Mouse (Mus musculus) myocyte (in vitro differentiated cells): ENCODE results near the gene Fam83f. TPM values are rescaled to one million over a fixed set of nuclear protein-coding genes. Genes with fewer than 3 reads are reported as not detected.

Experiments used
- H3K27me3 ChIP-seq: one replicate; pipeline ENCODE4 v1.6.1; 2011; ENCODE audit not compliant: control insufficient read depth, insufficient read depth, insufficient read length
- H3K36me3 ChIP-seq: one replicate; pipeline ENCODE4 v1.6.1; 2011; ENCODE audit not compliant: control insufficient read depth, insufficient read depth
- H3K4me2 ChIP-seq: one replicate; pipeline ENCODE4 v1.6.1; 2011; ENCODE audit warnings: low read depth, control low read depth
- H3K4me3 ChIP-seq: one replicate; pipeline ENCODE4 v1.5.1; 2011; ENCODE audit warnings: mild to moderate bottlenecking, control low read depth, moderate library complexity
- H3K79me2 ChIP-seq: one replicate; pipeline ENCODE4 v1.6.1; 2011; ENCODE audit not compliant: control insufficient read depth, insufficient read depth
- H3ac ChIP-seq: one replicate; pipeline ENCODE4 v1.6.1; 2011; ENCODE audit not compliant: control insufficient read depth, insufficient read length
- CEBPB ChIP-seq: IDR thresholded peaks from 2 replicates; pipeline ENCODE4 v1.6.1; 2011; ENCODE audit warnings: mild to moderate bottlenecking, moderate library complexity; ENCODE audit not compliant: poor library complexity, insufficient read depth, severe bottlenecking
- E2F4 ChIP-seq: IDR thresholded peaks from one replicate; pipeline ENCODE4 v1.6.1; 2011; ENCODE audit warnings: mild to moderate bottlenecking, control low read depth, moderate library complexity; ENCODE audit not compliant: insufficient read depth
- MAX ChIP-seq: IDR thresholded peaks from one replicate; pipeline ENCODE4 v1.6.1; 2011; ENCODE audit warnings: low read depth, mild to moderate bottlenecking, control low read depth
- MYOD1 ChIP-seq, 3 experiments: IDR thresholded peaks; one replicate each; pipeline ENCODE4 v1.6.1; 2011; ENCODE audit warnings: control low read depth in 2 of 3, low read depth in 2 of 3, mild to moderate bottlenecking in 2 of 3, moderate library complexity in 1 of 3; ENCODE audit not compliant: insufficient read length in 2 of 3, control insufficient read depth in 1 of 3
- MYOG ChIP-seq, 3 experiments: IDR thresholded peaks; one replicate each; pipeline ENCODE4 v1.6.1; 2011; ENCODE audit warnings: control low read depth in 2 of 3, low read depth in 2 of 3, mild to moderate bottlenecking in 2 of 3; ENCODE audit not compliant: insufficient read length in 2 of 3, control insufficient read depth in 1 of 3, insufficient read depth in 1 of 3
- POLR2A ChIP-seq: IDR thresholded peaks from one replicate; pipeline ENCODE4 v1.6.1; 2011; ENCODE audit warnings: low read depth, mild to moderate bottlenecking, control low read depth, moderate library complexity; ENCODE audit not compliant: insufficient read length
- POLR2AphosphoS2 ChIP-seq: IDR thresholded peaks from one replicate; pipeline ENCODE4 v1.6.1; 2011; ENCODE audit warnings: low read depth, control low read depth; ENCODE audit not compliant: insufficient read length
- REST ChIP-seq: IDR thresholded peaks from one replicate; pipeline ENCODE4 v1.6.1; 2011; ENCODE audit warnings: mild to moderate bottlenecking, control low read depth, moderate library complexity; ENCODE audit not compliant: insufficient read depth, insufficient read length
- SRF ChIP-seq: IDR thresholded peaks from one replicate; pipeline ENCODE4 v1.6.1; 2011; ENCODE audit warnings: low read depth; ENCODE audit not compliant: control insufficient read depth, insufficient read length
- TCF12 ChIP-seq: IDR thresholded peaks from one replicate; pipeline ENCODE4 v1.6.1; 2011; ENCODE audit warnings: mild to moderate bottlenecking, control low read depth; ENCODE audit not compliant: poor library complexity, insufficient read depth, severe bottlenecking
- TCF3 ChIP-seq: IDR thresholded peaks from one replicate; pipeline ENCODE4 v1.6.1; 2011; ENCODE audit warnings: low read depth, control low read depth; ENCODE audit not compliant: insufficient read length
- USF1 ChIP-seq: IDR thresholded peaks from one replicate; pipeline ENCODE4 v1.6.1; 2011; ENCODE audit warnings: low read depth, mild to moderate bottlenecking, control low read depth, moderate library complexity
- polyA plus RNA-seq: library from polyadenylated mRNA; unstranded; fragments of >200 nt; fragmentation: generic; extraction: Trizol; gene quantifications from one replicate; pipeline ENCODE4 v1.2.1, GENCODE M21; 2012; ENCODE audit warnings: missing spikeins

Gene Fam83f
- polyA plus RNA-seq, 1 experiment = not detected

GRCm38 (mm10) chr15:80714299-80714698 lies 42.7 kb downstream of the Fam83f start:
- Histone ChIP-seq H3K27me3 (no peaks in the 10 kb centered on the region), H3K4me3 (no peak overlapping the region)
- TF ChIP-seq POLR2AphosphoS2 = no peak
- TF ChIP-seq MAX = no peak
- peak; percentile 83 to 90 (median 87) for TF ChIP-seq MYOD1 (IDR thresholded peaks at IDR 0.05; ENCODE audit: control insufficient read depth in 1 of 3, insufficient read length in 2 of 3, low read depth in 2 of 3)
- peak in 2 of 3 experiments; percentile 79 to 94 for TF ChIP-seq MYOG (IDR thresholded peaks at IDR 0.05; ENCODE audit: control insufficient read depth in 1 of 3, insufficient read depth in 1 of 3, insufficient read length in 2 of 3, low read depth in 2 of 3)
- TF ChIP-seq SRF = no peak
- TF ChIP-seq TCF12 = peak; percentile 63
- TF ChIP-seq E2F4 = no peak
- TF ChIP-seq CEBPB = no peak
- no peak for TF ChIP-seq USF1
- TF ChIP-seq TCF3 = no peak
- TF ChIP-seq POLR2A = no peak

DNA sequence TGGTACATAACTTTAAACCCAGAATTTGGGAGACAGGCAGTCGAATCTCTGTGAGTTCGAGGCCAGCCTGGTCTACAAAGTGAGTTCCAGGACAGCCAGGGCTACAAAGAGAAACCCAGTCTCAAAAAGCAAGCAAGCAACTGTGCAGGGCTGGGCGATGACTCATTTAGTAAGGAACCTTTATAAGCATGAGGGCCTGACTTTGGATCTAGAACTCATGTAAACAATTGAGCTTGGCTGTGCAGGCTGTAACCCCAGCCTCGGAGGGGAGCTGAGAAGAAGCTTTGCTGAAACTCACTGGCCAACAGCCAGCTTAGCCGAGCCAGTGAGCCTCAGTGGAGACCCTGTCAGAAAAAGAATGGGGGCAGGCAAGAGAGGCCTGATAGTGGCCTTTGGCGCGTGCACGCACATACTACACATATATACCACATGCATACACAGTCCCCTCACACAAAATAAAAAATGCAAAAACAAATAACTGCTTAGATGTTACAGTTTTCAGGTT lies 45.0 kb downstream of the Fam83f start:
- Histone ChIP-seq H3K36me3 (no peaks in the 10 kb centered on the region), H3K4me2 (no peak overlapping the region), H3K4me3 (no peak overlapping the region), H3K27me3 (no peaks in the 10 kb centered on the region), H3K79me2 (no peaks in the 10 kb centered on the region), H3ac (no peak overlapping the region)
- TF ChIP-seq REST (no peak), POLR2AphosphoS2 (no peak), SRF (no peak), TCF12 (no peak), E2F4 (no peak), CEBPB (no peak), POLR2A (no peak), TCF3 (no peak), MAX (no peak), MYOD1 (IDR thresholded peaks at IDR 0.05; ENCODE audit: control insufficient read depth in 1 of 3, insufficient read length in 2 of 3, low read depth in 2 of 3) (no peak), USF1 (no peak), MYOG (IDR thresholded peaks at IDR 0.05; ENCODE audit: control insufficient read depth in 1 of 3, insufficient read depth in 1 of 3, insufficient read length in 2 of 3, low read depth in 2 of 3) (no peak)

More at GRCm38 (mm10) chr15:80714299-80714698, 42.7 kb downstream of the Fam83f start:
- peak overlapping the region; percentile 22 for H3K4me2 ChIP-seq
- no peak overlapping the region for H3ac ChIP-seq
- H3K79me2 ChIP-seq = no peaks in the 10 kb centered on the region
- no peaks in the 10 kb centered on the region for H3K36me3 ChIP-seq

DNA sequence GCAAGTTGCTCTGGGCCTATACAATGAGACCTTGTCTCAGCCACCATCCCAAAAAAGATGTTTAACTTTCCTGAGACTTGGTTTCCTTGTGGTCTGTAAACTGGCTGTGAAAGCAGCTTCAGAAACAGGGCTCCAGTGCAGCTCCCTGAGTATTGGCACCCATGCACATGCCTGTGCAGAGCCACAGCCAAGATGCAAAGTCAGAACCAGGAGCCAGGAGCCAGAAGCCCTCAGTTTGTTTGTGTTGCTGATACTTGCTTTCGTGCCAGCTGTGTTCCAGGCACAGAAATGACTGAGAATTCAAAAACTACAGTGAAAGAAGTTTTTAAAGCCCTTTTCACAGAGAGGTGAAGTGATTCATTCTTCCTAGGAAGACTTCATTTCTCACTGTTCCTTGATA lies 45.8 kb downstream of the Fam83f start:
- TF ChIP-seq POLR2AphosphoS2 (no peak), E2F4 (no peak), SRF (no peak), MYOD1 (IDR thresholded peaks at IDR 0.05; ENCODE audit: control insufficient read depth in 1 of 3, insufficient read length in 2 of 3, low read depth in 2 of 3) (no peak), CEBPB (no peak), POLR2A (no peak), TCF12 (no peak), REST (no peak), USF1 (no peak), MYOG (IDR thresholded peaks at IDR 0.05; ENCODE audit: control insufficient read depth in 1 of 3, insufficient read depth in 1 of 3, insufficient read length in 2 of 3, low read depth in 2 of 3) (no peak), TCF3 (no peak), MAX (no peak)
- Histone ChIP-seq H3K36me3 (no peaks in the 10 kb centered on the region), H3K27me3 (no peaks in the 10 kb centered on the region), H3ac (no peak overlapping the region), H3K4me2 (no peak overlapping the region), H3K4me3 (no peak overlapping the region), H3K79me2 (no peaks in the 10 kb centered on the region)

GRCm38 (mm10) chr15:80720249-80720648 lies 48.6 kb downstream of the Fam83f start:
- no peak overlapping the region for H3K4me2 ChIP-seq
- no peak overlapping the region for H3K4me3 ChIP-seq
- H3K36me3 ChIP-seq = no peaks in the 10 kb centered on the region
- TF ChIP-seq CEBPB (no peak), REST (no peak), E2F4 (no peak), USF1 (no peak), MYOG (IDR thresholded peaks at IDR 0.05; ENCODE audit: control insufficient read depth in 1 of 3, insufficient read depth in 1 of 3, insufficient read length in 2 of 3, low read depth in 2 of 3) (no peak), TCF12 (no peak)
- H3K27me3 ChIP-seq = no peaks in the 10 kb centered on the region
- no peak overlapping the region for H3ac ChIP-seq
- no peaks in the 10 kb centered on the region for H3K79me2 ChIP-seq

DNA sequence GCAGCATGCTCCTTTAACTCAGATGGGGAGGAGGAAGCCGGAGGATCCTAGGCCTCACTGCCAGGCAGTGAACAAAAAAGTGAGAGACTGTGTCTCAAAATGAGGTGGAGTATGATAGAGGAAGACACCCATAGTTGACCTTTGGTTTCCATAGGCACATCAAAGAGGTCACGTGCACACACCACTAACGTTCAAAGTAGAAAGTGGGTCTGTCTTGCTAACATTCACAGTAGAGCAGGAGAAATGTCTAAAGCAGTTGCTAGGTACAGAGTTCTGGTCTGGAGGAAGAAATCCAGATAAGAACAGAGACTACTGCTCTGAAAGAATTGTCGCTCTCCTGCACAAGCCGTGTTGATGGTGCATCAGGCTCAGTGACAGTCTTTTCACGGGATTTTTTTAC lies 50.2 kb downstream of the Fam83f start:
- Histone ChIP-seq H3K36me3 (no peaks in the 10 kb centered on the region), H3ac (no peak overlapping the region), H3K4me3 (no peak overlapping the region), H3K4me2 (no peak overlapping the region), H3K27me3 (no peaks in the 10 kb centered on the region), H3K79me2 (no peaks in the 10 kb centered on the region)
- TF ChIP-seq USF1 (peak; percentile 56), POLR2AphosphoS2 (no peak)
